Comparison of ENCODE assay signal across 1 mouse cellular context in genomic region chr1:179859552-179859902, GRCm38 (mm10).
TF ChIP-seq lines count a peak whose summit lies in the region.

No protein-coding gene starts in this region.

TF ChIP-seq in MEL, 35 proteins besides CTCF, POLR2A, EP300 and RAD21 (continued from another document):
- TF ChIP-seq GABPA (IDR thresholded peaks at IDR 0.05; ENCODE audit: low read depth, low read length) (no peak), MAX (IDR thresholded peaks at IDR 0.05; ENCODE audit: low read length) (no peak), CHD1 (IDR thresholded peaks at IDR 0.05; ENCODE audit: low read depth, low read length) (no peak), TCF12 (IDR thresholded peaks at IDR 0.05; ENCODE audit: low read depth, low read length) (no peak), CHD2 (IDR thresholded peaks at IDR 0.05; ENCODE audit: low read length) (no peak), SMC3 (IDR thresholded peaks at IDR 0.05; ENCODE audit: low read depth, low read length) (no peak), MXI1 (IDR thresholded peaks at IDR 0.05; ENCODE audit: low read depth, low read length) (no peak)
